7 mouse cellular contexts compared by ENCODE assay signal in genomic region chr4:135269656-135270341, GRCm38 (mm10). TPM values are rescaled to one million over a fixed set of nuclear protein-coding genes. Genes with fewer than 3 reads are reported as not detected.
DNase-seq lines count a peak whose midpoint lies in the region; ATAC-seq and TF ChIP-seq lines count a peak whose summit lies in the region.

No protein-coding gene starts in this region.

- no peak for ATAC-seq in heart, postnatal 0 days (ENCODE audit: insufficient read depth, low read depth)
- no peak for ATAC-seq in lung, embryonic 16.5 days (ENCODE audit: low read depth)
- ATAC-seq in cerebellum, adult (ENCODE audit: insufficient number of reproducible peaks, low FRiP score, low TSS enrichment) = no peak

- no peak for TF ChIP-seq CTCF in heart, postnatal 0 days (IDR thresholded peaks at IDR 0.05; ENCODE audit: low read depth)
- no peak for TF ChIP-seq CTCF in cerebellum, adult 2 months (IDR thresholded peaks at IDR 0.05; ENCODE audit: borderline replicate concordance, insufficient read depth, low read depth, low read length)

- no peaks in the 10 kb centered on the region for H3K27me3 ChIP-seq in heart, postnatal 0 days (ENCODE audit: control insufficient read depth, insufficient read depth, low read length)
- H3K27me3 ChIP-seq in lung, embryonic 16.5 days (ENCODE audit: control insufficient read depth, insufficient read depth, low read depth, low read length) = no peaks in the 10 kb centered on the region
- H3K27me3 ChIP-seq in cerebellum, adult 2 months (ENCODE audit: control insufficient read depth, insufficient read depth, low read length) = no peaks in the 10 kb centered on the region; the same call in 1 of the 2 replicates

- no peaks in the 10 kb centered on the region for H3K9me3 ChIP-seq in heart, postnatal 0 days (replicated peaks; ENCODE audit: control insufficient read depth, low read length)
- no peaks in the 10 kb centered on the region for H3K9me3 ChIP-seq in lung, embryonic 16.5 days (ENCODE audit: control insufficient read depth, low read length)

- peak overlapping the region; percentile 96 for H3K4me3 ChIP-seq in heart, postnatal 0 days (ENCODE audit: low read depth, low read length)
- H3K4me3 ChIP-seq in lung, embryonic 16.5 days (ENCODE audit: low read length) = peak overlapping the region; percentile 76
- no peak overlapping the region for H3K4me3 ChIP-seq in cerebellum, adult 2 months (replicated peaks; ENCODE audit: insufficient read depth, low read depth, low read length)

- peaks cover 4% of the 10 kb centered on the region; the same call in 1 of the 2 replicates for H3K36me3 ChIP-seq in heart, postnatal 0 days (replicated peaks; ENCODE audit: control insufficient read depth, insufficient read depth, low read length)
- no peaks in the 10 kb centered on the region for H3K36me3 ChIP-seq in lung, embryonic 16.5 days (ENCODE audit: control insufficient read depth, insufficient read depth, low read length)

- peak overlapping the region; percentile 78 for H3K4me2 ChIP-seq in heart, postnatal 0 days (ENCODE audit: low read depth, low read length)
- peak overlapping the region; percentile 66 for H3K4me2 ChIP-seq in lung, embryonic 16.5 days (ENCODE audit: low read depth, low read length)

- 19% methylated on average over 7 of the region's 7 CpGs for WGBS in heart, postnatal 0 days
- 63% methylated on average over 7 of the region's 7 CpGs for WGBS in lung, embryonic 16.5 days
- 81% methylated on average over 7 of the region's 7 CpGs for WGBS in cerebellum, adult 2 months

- DNase-seq in 3T3-L1 (ENCODE audit: low read depth, low spot score) (peak; percentile 29), A20 (ENCODE audit: low read depth, low spot score) (peak; percentile 69)
- DNase-seq in heart, postnatal 0 days (ENCODE audit: low spot score) = no peak
- no peak for DNase-seq in cerebellum, adult 2 months
- DNase-seq in urinary bladder, adult 2 months (ENCODE audit: low spot score) = no peak

- TF ChIP-seq POLR2A in cerebellum, adult 2 months (IDR thresholded peaks at IDR 0.05; ENCODE audit: borderline replicate concordance, insufficient read depth, low read length) = no peak

- TF ChIP-seq EP300 in heart, postnatal 0 days (IDR thresholded peaks at IDR 0.05; ENCODE audit: low read depth) = no peak

- peak overlapping the region; percentile 98 for H3K9ac ChIP-seq in heart, postnatal 0 days (replicated peaks; ENCODE audit: low read depth, low read length)
- peak overlapping the region; percentile 25; the same call in 1 of the 2 replicates for H3K9ac ChIP-seq in lung, embryonic 16.5 days (ENCODE audit: low read length)

- peaks cover 59% of the 10 kb centered on the region for H3K4me1 ChIP-seq in heart, postnatal 0 days (ENCODE audit: control insufficient read depth, insufficient read depth)
- peaks cover 41% of the 10 kb centered on the region for H3K4me1 ChIP-seq in lung, embryonic 16.5 days (replicated peaks; ENCODE audit: control insufficient read depth, insufficient read depth, low read length)
- H3K4me1 ChIP-seq in cerebellum, adult 2 months (ENCODE audit: control insufficient read depth, insufficient read depth, low read length) = no peaks in the 10 kb centered on the region

- peak overlapping the region; percentile 99 for H3K27ac ChIP-seq in heart, postnatal 0 days (ENCODE audit: low read depth)
- peak overlapping the region; percentile 15; the same call in 1 of the 2 replicates for H3K27ac ChIP-seq in lung, embryonic 16.5 days (ENCODE audit: low read length)
- H3K27ac ChIP-seq in cerebellum, adult 2 months (ENCODE audit: insufficient read depth, low read length) = no peak overlapping the region

RNA-seq across cellular contexts. Expression of gene Clic4, which starts 2.8 kb away (rescaled TPM):
- 239 and 307 TPM in 2 replicates for total RNA-seq in heart, postnatal 0 days (2014; rRNA removed; ENCODE audit: low replicate concordance)
- polyA plus RNA-seq in heart, postnatal 0 days (2015; fragmentation: Nextera tagmentation; extraction: Ambion mirVana) = 213 and 235 TPM in 2 replicates
- 170 and 179 TPM in 2 replicates for polyA plus RNA-seq in lung, embryonic 16.5 days (2015; fragmentation: Nextera tagmentation; extraction: Ambion mirVana)
- 92.3 and 98.4 TPM in 2 replicates for polyA plus RNA-seq in cerebellum, adult 2 months (2012; rRNA removed)
- 151 and 185 TPM in 2 replicates for polyA plus RNA-seq in urinary bladder, adult 2 months (2012; rRNA removed)

Comparison
In these comparisons a context has a peak if more than half of its experiments do, and no peak if none do; other contexts are left out.
1. DNase-seq: peak in 3T3-L1 (single experiment) and A20 (single experiment); none in heart, postnatal 0 days (single experiment), cerebellum, adult 2 months (0 of 2) and urinary bladder, adult 2 months (single experiment).